Mouse (Mus musculus): ENCODE results near the gene Samd14.

Gene Samd14

GRCm38 (mm10) chr11:94989562-94990017, 20.1 kb upstream of the Samd14 start:
- DNase-seq (ENCODE audit: low spot score in 2 of 2), result peak in 1 of 2 experiments; percentile 59

- no peak for DNase-seq (ENCODE audit: low spot score in 2 of 2)
These were observed 19.5 kb upstream of the Samd14 start for GRCm38 (mm10) chr11:94990102-94990748.

GRCm38 (mm10) chr11:94990749-94991577, 18.7 kb upstream of the Samd14 start, which contains the start of gene Ppp1r9b:
Gene Ppp1r9b (plus strand): TSS chr11:94991035.
- DNase-seq (ENCODE audit: low spot score in 2 of 2), result peak; percentile 87 to 89

- DNase-seq (ENCODE audit: low spot score in 2 of 2), result no peak
These were observed 17.8 kb upstream of the Samd14 start for GRCm38 (mm10) chr11:94991641-94992479.

GRCm38 (mm10) chr11:94992480-94992753, 17.3 kb upstream of the Samd14 start:
- no peak for DNase-seq (ENCODE audit: low spot score in 2 of 2)

GRCm38 (mm10) chr11:94992754-94993606, 16.7 kb upstream of the Samd14 start:
- no peak for DNase-seq (ENCODE audit: low spot score in 2 of 2)

GRCm38 (mm10) chr11:94994208-94994814, 15.4 kb upstream of the Samd14 start:
- no peak for DNase-seq (ENCODE audit: low spot score in 2 of 2)

GRCm38 (mm10) chr11:94994947-94995772, 14.5 kb upstream of the Samd14 start:
- DNase-seq (ENCODE audit: low spot score in 2 of 2), result no peak

GRCm38 (mm10) chr11:94996101-94996500, 13.6 kb upstream of the Samd14 start:
- DNase-seq (ENCODE audit: low spot score in 2 of 2), result no peak

GRCm38 (mm10) chr11:94996984-94997383, 12.7 kb upstream of the Samd14 start:
- no peak for DNase-seq (ENCODE audit: low spot score in 2 of 2)

- DNase-seq (ENCODE audit: low spot score in 2 of 2), result no peak
These were observed 12.1 kb upstream of the Samd14 start for GRCm38 (mm10) chr11:94997596-94997995.

- DNase-seq (ENCODE audit: low spot score in 2 of 2), result peak in 1 of 2 experiments; percentile 51
These were observed 11.6 kb upstream of the Samd14 start for GRCm38 (mm10) chr11:94998041-94998531.

- no peak for DNase-seq (ENCODE audit: low spot score in 2 of 2)
These were observed 9.6 kb upstream of the Samd14 start for GRCm38 (mm10) chr11:95000128-95000527.

GRCm38 (mm10) chr11:95000548-95000947, 9.1 kb upstream of the Samd14 start:
- DNase-seq (ENCODE audit: low spot score in 2 of 2), result no peak

GRCm38 (mm10) chr11:95001058-95001457, 8.6 kb upstream of the Samd14 start:
- peak in 1 of 2 experiments; percentile 67 for DNase-seq (ENCODE audit: low spot score in 2 of 2)

- no peak for DNase-seq (ENCODE audit: low spot score in 2 of 2)
These were observed 7.9 kb upstream of the Samd14 start for GRCm38 (mm10) chr11:95001584-95002347.

- DNase-seq (ENCODE audit: low spot score in 2 of 2), result no peak
These were observed 7.0 kb upstream of the Samd14 start for GRCm38 (mm10) chr11:95002705-95003104.

- DNase-seq (ENCODE audit: low spot score in 2 of 2), result no peak
These were observed 5.3 kb upstream of the Samd14 start for GRCm38 (mm10) chr11:95004136-95004936.
